Mouse (Mus musculus): ENCODE measurements around the gene St3gal3.

DNA sequence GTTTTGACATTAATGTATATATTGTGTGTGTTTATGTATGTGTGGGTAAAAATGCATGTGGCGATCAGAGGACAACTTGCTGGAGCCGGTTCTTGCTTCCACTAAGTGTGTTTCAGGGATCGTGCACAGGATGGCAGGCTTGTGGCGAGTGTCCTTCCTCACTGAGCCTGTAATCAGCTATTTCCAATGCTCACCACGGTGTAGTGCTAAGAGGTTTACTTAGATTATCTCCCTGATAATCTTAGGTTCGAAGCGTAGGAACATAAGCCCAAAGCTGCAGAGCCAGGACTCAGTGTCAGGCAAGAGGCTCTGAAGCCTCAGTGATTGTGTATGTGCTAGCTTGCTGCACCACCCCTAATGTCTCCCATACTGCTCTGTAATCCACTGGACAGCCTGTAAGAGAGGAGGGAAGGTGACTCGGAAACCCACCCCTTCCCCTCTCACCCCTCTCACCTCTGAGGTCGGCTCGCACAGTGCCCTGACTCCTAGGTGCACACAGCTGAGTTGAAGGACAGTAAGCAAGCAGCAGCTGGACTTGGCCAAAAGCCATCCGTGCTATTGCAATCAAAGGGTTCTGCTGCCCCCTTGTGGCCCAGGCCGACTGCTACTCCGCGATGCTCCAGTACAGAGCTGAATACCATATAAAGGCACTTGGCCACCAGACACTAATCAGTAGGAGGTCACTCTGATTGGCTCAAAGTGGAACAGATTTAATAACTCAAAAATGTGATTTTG is 51.3 kb downstream of the St3gal3 start:
- TF ChIP-seq CTCF (IDR thresholded peaks at IDR 0.05; ENCODE audit: low read depth, low read length) (peak; percentile 78), GATA1 (IDR thresholded peaks at IDR 0.05; ENCODE audit: borderline replicate concordance, low read length) (no peak), TAL1 (conservative IDR thresholded peaks at IDR 0.05; ENCODE audit: low read depth, low read length) (no peak), POLR2AphosphoS5 (IDR thresholded peaks at IDR 0.05; ENCODE audit: insufficient replicate concordance, low read depth, low read length) (no peak), GATA2 (IDR thresholded peaks at IDR 0.05; ENCODE audit: borderline replicate concordance, low read depth, low read length) (no peak)

Measured in G1E (cell line).